Mouse (Mus musculus) central nervous system, embryonic 18 days (tissue): ENCODE data around the gene Gng2. TPM values are rescaled to one million over a fixed set of nuclear protein-coding genes. Genes with fewer than 3 reads are reported as not detected.

Experiments used
- polyA plus RNA-seq: library from polyadenylated mRNA; depleted of rRNA; stranded (reverse); fragments of >200 nt; gene quantifications from 2 replicates; pipeline ENCODE4 v1.2.3, GENCODE M21; 2012; rRNA removed

The Gng2 gene
- 362 and 382 TPM in 2 replicates for polyA plus RNA-seq

GRCm38 (mm10) chr14:19977271-19978024, at the start of gene Gng2:
Gng2 (minus strand) TSS chr14:19977627.

GRCm38 (mm10) chr14:19823321-19824142, 153.9 kb downstream of the Gng2 start, which contains the start of gene Rtraf:
Rtraf (minus strand) TSS chr14:19823824.

Other genes starting within 250 kb of the Gng2 start
- gene Nid2, start 226.4 kb downstream of the Gng2 start, polyA plus RNA-seq, result 11.8 and 12.8 TPM in 2 replicates
- 97.5 and 106 TPM in 2 replicates for gene Rtraf, start 153.8 kb downstream of the Gng2 start, polyA plus RNA-seq
- 10.1 and 10.5 TPM in 2 replicates for gene Saysd1, start 160.9 kb upstream of the Gng2 start, polyA plus RNA-seq
- 0.78 and 1.3 TPM in 2 replicates for gene Kcnk5, start 204.2 kb upstream of the Gng2 start, polyA plus RNA-seq